Mouse (Mus musculus) urinary bladder, postnatal 36 days (tissue): ENCODE measurements at regions not wholly inside any gene's neighbourhood (a gene's known extent, or its start where the extent isn't known, plus 50 kb on each side); places are given as distances from the start of the nearest gene placed in this dataset.

Experiments
- DNase-seq, 2 experiments: peaks; one replicate each; pipeline ENCODE4 v3.0.0; 2022; ENCODE audit warnings: low spot score in 2 of 2, mixed read lengths in 1 of 2

DNA sequence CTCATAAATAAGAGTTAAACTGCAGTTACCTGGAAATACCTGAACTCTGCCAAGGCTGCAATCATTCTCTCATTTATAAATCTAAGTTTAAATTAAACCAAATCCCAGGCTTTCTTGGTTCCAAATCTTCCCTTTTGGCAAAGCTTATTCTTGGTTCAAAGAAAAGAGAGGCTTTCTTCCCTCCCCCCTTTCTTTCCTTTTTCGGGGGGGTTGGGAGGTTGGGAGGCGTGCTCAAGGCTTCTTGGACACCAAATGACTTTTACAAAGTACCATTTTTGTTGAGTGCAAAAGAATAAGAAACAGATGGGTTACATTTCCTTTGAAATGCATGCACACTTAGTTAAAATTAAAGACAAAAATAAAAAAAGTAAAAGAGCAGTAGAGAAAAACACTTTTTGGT lies 105.4 kb upstream of the Mroh9 start:
- DNase-seq, result no peak

DNA sequence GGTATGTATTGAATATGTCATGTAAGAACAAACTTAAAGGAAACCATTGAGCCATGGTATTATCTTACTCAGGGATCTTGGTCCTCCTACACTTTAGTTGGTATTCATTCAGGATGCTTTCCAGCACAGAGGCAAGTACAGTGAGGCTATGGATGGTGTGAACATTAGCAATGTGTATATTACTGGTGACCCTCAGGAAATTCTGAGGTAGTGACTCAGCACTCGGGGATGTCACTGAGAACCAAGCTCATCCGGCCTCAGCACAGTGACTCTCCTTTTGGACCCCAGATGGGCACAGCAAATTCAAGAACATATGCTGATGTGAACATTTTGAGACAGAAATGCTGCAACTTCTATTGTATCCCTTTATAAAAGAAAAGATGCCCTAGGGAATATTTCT lies 96.4 kb upstream of the Mroh9 start:
- no peak for DNase-seq

DNA sequence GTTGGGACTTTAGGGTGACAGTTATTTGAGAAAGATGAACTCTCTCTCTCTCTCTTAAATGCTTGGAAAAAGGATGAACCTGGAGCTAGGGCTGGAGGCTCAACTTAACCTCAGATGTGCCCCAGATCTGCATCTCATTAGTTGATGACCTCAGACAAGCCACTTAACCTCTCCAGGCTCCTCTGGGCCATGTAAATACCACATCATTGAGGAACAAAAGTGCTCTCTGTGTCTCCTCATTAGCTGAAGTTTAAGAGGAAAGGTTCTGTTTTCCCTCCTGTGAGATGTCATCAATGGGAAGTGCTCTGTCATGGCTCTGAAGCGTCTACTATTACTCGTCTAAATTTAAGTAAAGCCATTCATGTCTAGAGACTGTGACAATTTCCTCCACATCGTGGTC lies 91.5 kb upstream of the Mroh9 start:
- DNase-seq, result no peak

DNA sequence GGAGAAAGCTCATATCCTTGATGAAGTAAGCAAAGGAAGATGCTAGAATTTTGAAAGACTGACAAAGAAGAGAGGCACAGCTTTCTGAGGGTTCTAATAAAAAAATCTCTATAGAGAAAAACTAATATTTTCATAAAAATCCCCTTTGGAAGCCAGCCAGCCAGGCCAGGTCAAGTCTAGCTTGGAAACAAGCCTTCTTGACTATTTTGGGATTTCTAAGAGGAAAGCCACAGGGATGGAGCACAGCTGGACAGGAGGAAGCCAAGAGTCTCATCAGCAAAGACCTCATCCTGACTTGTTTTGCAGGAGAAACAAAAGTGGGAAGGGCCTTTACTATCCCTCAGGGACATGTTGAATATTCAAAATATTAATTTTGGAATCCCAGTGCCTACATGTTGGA lies 81.6 kb upstream of the Mroh9 start:
- DNase-seq, result peak in 1 of 2 experiments; percentile 10

DNA sequence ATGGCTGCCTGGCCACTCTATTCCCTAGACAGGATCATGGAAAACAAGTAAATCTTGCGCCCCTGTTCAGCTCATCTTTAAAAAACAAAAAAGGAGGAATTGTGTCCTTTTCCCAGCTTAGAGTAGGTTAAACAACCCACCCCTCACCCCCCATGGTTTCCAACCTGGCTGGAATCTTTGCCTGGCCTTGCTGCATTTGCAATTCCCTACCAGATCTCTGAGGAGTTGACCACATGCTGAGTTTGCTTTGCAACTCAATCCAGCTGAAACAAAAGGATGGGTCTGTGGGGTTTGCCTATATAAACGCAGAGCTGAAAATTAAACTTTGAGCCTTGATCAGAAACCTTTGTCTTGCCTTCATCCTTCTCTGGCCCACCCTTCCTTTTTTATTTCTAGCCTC lies 78.2 kb upstream of the Mroh9 start:
- no peak for DNase-seq

DNA sequence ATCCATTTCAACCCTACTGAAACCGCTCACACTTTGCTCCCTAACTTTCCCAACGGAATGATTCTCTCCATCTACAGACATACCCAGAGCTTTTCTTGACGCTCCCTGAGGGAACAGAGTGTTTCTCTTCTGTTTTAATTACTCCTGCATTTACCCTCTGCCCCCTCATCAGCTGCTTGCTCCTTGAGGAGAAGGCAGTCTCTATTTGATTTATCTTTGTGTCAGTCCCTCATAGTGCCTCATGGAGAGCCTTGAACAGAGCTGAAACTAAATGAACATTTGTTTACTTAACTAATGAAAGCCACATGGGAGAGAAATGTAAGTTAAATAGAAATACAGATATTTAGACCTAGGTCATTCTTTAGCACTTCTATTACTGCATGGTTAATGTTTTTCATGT lies 74.4 kb upstream of the Mroh9 start:
- DNase-seq, result no peak

DNA sequence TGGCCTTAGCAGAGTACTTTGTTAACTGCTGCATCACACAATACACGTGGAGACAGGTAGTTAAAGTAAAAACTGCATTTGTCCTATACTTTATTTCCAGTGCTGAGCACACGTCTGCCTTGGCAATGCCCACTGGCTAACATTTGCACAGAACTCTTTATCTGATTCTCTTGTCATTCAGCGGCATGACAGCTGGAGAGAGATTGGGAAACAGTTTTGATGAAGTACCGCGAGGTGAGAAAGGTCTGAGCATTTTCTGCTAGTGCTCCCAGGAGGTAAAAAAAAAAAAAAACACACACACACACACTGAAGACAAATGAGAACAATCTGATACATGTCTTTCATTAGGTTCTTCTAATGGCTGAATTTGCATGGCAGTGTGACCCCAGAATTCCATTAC lies 73.0 kb upstream of the Mroh9 start:
- no peak for DNase-seq

DNA sequence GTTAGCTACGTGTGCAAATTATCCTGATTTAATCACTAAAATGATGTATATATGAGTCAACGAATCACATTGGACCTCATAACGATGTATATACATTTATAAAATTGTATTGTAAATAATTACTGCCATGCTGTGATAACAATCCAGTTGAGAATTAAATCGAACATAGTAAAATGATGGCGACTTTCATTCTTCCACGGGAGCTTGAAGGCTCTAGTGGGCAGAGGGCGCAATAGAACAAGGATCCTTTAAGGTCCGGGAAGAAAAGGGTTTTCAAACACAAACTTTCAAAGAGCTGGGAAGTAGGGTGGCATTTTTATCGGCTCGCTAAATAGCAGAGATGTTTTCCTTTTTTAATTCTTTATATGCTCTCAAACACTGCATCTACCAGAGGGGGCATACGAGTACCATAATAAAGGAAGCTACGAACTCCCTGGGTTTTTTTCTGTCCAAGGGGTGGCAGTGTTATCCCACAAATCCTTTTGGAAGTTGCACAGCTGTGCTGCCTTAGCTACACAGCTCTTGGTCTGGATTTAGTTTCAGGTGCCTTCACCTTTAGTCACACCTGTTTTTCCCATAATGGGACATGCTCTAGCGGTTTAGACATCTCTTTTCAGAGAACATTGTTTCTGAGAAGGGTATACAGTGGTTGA lies 64.9 kb upstream of the Mroh9 start:
- DNase-seq, result peak; percentile 37 to 59

DNA sequence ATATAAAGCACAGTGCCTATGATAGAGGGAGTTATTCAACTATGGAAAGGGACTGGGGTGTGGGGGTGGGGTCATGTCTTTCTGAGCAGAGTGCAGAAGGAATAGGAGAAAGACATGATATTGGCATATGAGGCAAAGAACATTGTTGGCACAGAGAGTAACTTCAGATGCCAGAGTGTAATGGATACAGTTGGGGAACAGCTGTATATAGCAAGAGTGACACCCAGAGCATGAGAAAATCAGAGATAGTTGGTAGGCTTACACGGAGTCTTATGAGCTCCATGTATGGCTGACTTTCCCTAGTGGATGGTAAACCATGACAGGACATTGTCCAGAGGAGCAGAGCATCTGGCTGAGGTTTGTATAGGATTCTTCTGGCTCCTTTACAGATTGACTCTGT lies 61.2 kb upstream of the Mroh9 start:
- no peak for DNase-seq

DNA sequence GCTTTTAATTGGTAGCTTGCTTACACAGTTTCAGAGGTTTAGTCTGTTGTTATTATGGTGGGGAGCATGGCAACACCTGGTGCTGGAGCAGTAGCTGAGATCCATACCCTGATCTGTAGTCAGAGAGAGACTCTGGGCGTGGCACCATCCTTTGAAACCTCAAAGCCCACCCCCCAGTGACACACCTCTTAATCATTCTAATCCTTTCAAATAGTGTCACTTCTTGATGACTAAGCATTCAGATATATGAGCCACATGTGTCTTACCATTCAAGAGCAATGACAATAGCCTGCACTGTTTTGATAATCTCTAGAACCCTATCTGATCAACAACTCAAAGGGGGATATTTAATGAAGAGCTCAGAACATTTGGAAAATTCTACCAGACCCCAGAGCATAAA lies 57.6 kb upstream of the Mroh9 start:
- no peak for DNase-seq

DNA sequence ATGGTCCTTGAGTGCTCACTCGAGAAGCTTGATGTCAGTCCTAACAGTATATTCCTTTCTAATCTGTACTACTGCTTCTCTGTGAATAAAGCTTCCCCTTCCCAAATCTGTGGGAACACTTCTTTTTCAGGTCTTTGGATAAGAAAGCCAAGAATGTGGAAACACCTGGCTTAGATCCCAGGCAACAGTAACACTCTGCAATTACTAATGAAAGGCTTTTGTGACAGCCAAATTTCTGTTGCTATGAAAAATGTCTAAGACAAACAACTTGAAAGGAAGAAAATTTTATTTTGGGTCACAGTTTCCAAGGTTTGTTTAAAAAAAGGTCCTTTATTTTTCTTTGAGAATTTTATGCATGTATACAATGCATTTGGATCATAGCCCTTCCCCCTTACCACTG lies 56.0 kb upstream of the Mroh9 start:
- DNase-seq, result no peak

DNA sequence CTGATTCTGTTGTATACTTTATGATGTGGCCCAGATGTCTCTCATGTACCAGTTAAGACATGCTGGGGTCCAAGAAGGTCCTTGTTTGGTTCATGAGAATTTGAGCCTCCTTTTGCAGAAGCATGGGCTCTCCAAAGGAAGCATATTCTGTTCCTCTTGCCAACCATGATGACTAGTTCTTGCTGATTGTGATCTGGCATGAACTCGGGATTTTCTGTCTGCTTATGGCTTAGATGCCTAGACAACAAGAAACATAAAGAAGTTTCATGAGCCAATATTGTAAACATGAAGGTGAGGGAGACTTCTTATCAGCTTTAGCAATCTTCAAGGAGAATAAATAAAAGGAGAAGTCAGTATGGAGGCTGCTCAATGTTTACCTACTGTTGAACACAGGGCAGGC lies 52.7 kb upstream of the Mroh9 start:
- no peak for DNase-seq
